22 mouse cellular contexts compared by ENCODE assay signal in genomic region chr9:37069391-37070312, GRCm38 (mm10).
DNase-seq lines count a peak whose midpoint lies in the region; ATAC-seq and TF ChIP-seq lines count a peak whose summit lies in the region.
"Had no signal": no experiment of that assay in that cellular context is flagged by ENCODE, and none has a peak within 500 bp of the region (broad histone marks: within the 10 kb centered on the region; RNA-seq: fewer than 3 reads in every experiment).

No protein-coding gene starts in this region.

- WGBS in hindbrain, embryonic 13.5 days, result 92% methylated on average over 6 of the region's 6 CpGs
- WGBS in hindbrain, embryonic 10.5 days, result 90% methylated on average over 6 of the region's 6 CpGs
- WGBS in intestine, postnatal 0 days, result 73% methylated on average over 6 of the region's 6 CpGs

- no peak overlapping the region for H3K4me3 ChIP-seq in hindbrain, embryonic 13.5 days
- H3K4me3 ChIP-seq in hindbrain, embryonic 10.5 days, result no peak overlapping the region
- no peak overlapping the region for H3K4me3 ChIP-seq in intestine, postnatal 0 days (ENCODE audit: low read depth, low read length)
- H3K4me3 ChIP-seq: forebrain, embryonic 12.5 days; heart, adult 2 months; heart, embryonic 15.5 days; layer of hippocampus, adult 2 months; limb, embryonic 15.5 days; neural tube, embryonic 12.5 days had no signal

- no peaks in the 10 kb centered on the region for H3K9me3 ChIP-seq in hindbrain, embryonic 13.5 days
- no peaks in the 10 kb centered on the region for H3K9me3 ChIP-seq in hindbrain, embryonic 10.5 days
- H3K9me3 ChIP-seq in intestine, postnatal 0 days (ENCODE audit: control insufficient read depth), result no peaks in the 10 kb centered on the region
- H3K9me3 ChIP-seq: forebrain, embryonic 12.5 days; heart, embryonic 15.5 days; limb, embryonic 15.5 days; neural tube, embryonic 12.5 days had no signal

- DNase-seq in hindbrain, embryonic 10.5 days (ENCODE audit: low spot score), result no peak
- peak; percentile 35 for DNase-seq in urinary bladder, postnatal 14 days (ENCODE audit: low spot score)
- no peak for DNase-seq in urinary bladder, postnatal 4 days (ENCODE audit: low spot score in 2 of 2)
- peak; percentile 50 to 57 for DNase-seq in cerebellum, postnatal 10 days
- no peak for DNase-seq in gastrocnemius, postnatal 36 days
- DNase-seq: adrenal gland, adult 2 months; gastrocnemius, postnatal 10 days; heart, adult 2 months; heart, postnatal 4 days; kidney, adult 2 months; kidney, postnatal 10 days; lung, embryonic 14.5 days; thymus, postnatal 4 days had no signal

- no peak for ATAC-seq in hindbrain, embryonic 13.5 days (ENCODE audit: low FRiP score)
- no peak for ATAC-seq in intestine, postnatal 0 days

- H3K9ac ChIP-seq in hindbrain, embryonic 13.5 days, result no peak overlapping the region
- H3K9ac ChIP-seq in intestine, postnatal 0 days (ENCODE audit: low read depth, low read length), result no peak overlapping the region
- H3K9ac ChIP-seq: forebrain, embryonic 12.5 days; heart, embryonic 15.5 days; limb, embryonic 15.5 days; lung, embryonic 14.5 days; neural tube, embryonic 12.5 days had no signal

- H3K27ac ChIP-seq in hindbrain, embryonic 13.5 days, result peak overlapping the region; percentile 45
- H3K27ac ChIP-seq in hindbrain, embryonic 10.5 days, result no peak overlapping the region
- no peak overlapping the region for H3K27ac ChIP-seq in intestine, postnatal 0 days (ENCODE audit: low read depth, low read length)
- H3K27ac ChIP-seq: forebrain, embryonic 12.5 days; heart, adult 2 months; heart, embryonic 15.5 days; layer of hippocampus, adult 2 months; limb, embryonic 15.5 days; macrophage; neural tube, embryonic 12.5 days had no signal

- no peaks in the 10 kb centered on the region for H3K36me3 ChIP-seq in hindbrain, embryonic 13.5 days
- H3K36me3 ChIP-seq in hindbrain, embryonic 10.5 days, result peaks cover 21% of the 10 kb centered on the region
- no peaks in the 10 kb centered on the region for H3K36me3 ChIP-seq in intestine, postnatal 0 days (ENCODE audit: control insufficient read depth, insufficient read depth)
- H3K36me3 ChIP-seq: forebrain, embryonic 12.5 days; heart, embryonic 15.5 days; limb, embryonic 15.5 days; neural tube, embryonic 12.5 days had no signal

- H3K4me1 ChIP-seq in hindbrain, embryonic 13.5 days (replicated peaks), result peaks cover 72% of the 10 kb centered on the region
- H3K4me1 ChIP-seq in hindbrain, embryonic 10.5 days (replicated peaks), result peaks cover 55% of the 10 kb centered on the region
- no peaks in the 10 kb centered on the region for H3K4me1 ChIP-seq in intestine, postnatal 0 days (replicated peaks; ENCODE audit: control insufficient read depth, insufficient read depth, low read length)

- H3K27me3 ChIP-seq in hindbrain, embryonic 13.5 days, result no peaks in the 10 kb centered on the region
- H3K27me3 ChIP-seq in hindbrain, embryonic 10.5 days (ENCODE audit: insufficient read depth, poor library complexity, severe bottlenecking), result no peaks in the 10 kb centered on the region
- H3K27me3 ChIP-seq in intestine, postnatal 0 days (replicated peaks; ENCODE audit: control insufficient read depth, insufficient read depth, low read length), result no peaks in the 10 kb centered on the region
- H3K27me3 ChIP-seq: forebrain, embryonic 12.5 days; heart, embryonic 15.5 days; limb, embryonic 15.5 days; neural tube, embryonic 12.5 days had no signal

- no peak overlapping the region for H3K4me2 ChIP-seq in hindbrain, embryonic 13.5 days
- no peak overlapping the region for H3K4me2 ChIP-seq in intestine, postnatal 0 days (replicated peaks; ENCODE audit: low read depth)
- H3K4me2 ChIP-seq: forebrain, embryonic 12.5 days; heart, embryonic 15.5 days; limb, embryonic 15.5 days; lung, embryonic 14.5 days; midbrain, embryonic 11.5 days; neural tube, embryonic 12.5 days had no signal

- intact Hi-C loops in gastrocnemius, postnatal 36 days (cut with DNase I), result no loop called here

- TF ChIP-seq CTCF in intestine, postnatal 0 days (IDR thresholded peaks at IDR 0.05; ENCODE audit: low read depth), result no peak

Comparison
In these comparisons a context has a peak if more than half of its experiments do, and no peak if none do; other contexts are left out.
1. DNase-seq: peak in urinary bladder, postnatal 14 days (single experiment) and cerebellum, postnatal 10 days (2 of 2); none in hindbrain, embryonic 10.5 days (single experiment), urinary bladder, postnatal 4 days (0 of 2) and gastrocnemius, postnatal 36 days (0 of 2).